Mouse (Mus musculus) forebrain, embryonic 15.5 days (tissue): ENCODE measurements around the gene Ubn2. TPM values are rescaled to one million over a fixed set of nuclear protein-coding genes. Genes with fewer than 3 reads are reported as not detected.
"Not testable (repeated sequence)": the region's sequence is repeated elsewhere in the genome, so short reads cannot be mapped to it uniquely, and the experiment has no call there.

Source experiments
- ATAC-seq: fragments of 200-750 bp; cut with Nextera tagmentation; replicated peaks from 2 replicates; pipeline ENCODE4 v1.8.0; 2017; ENCODE audit warnings: mild to moderate bottlenecking, moderate TSS enrichment, moderate library complexity
- H3K27ac ChIP-seq: fragments of 300-500 bp; sonication (generic); replicated peaks from 2 replicates; pipeline ENCODE4 v1.5.1; 2015; ENCODE audit warnings: mild to moderate bottlenecking, inconsistent platforms
- H3K27me3 ChIP-seq: fragments of 300-500 bp; sonication (generic); 2 replicates; pipeline ENCODE4 v1.6.1; 2015; ENCODE audit warnings: inconsistent platforms
- H3K36me3 ChIP-seq: fragments of 300-500 bp; sonication (generic); 2 replicates; pipeline ENCODE4 v1.6.1; 2015; ENCODE audit warnings: mild to moderate bottlenecking, inconsistent platforms
- H3K4me1 ChIP-seq: fragments of 300-500 bp; sonication (generic); 2 replicates; pipeline ENCODE4 v1.6.1; 2015; ENCODE audit warnings: inconsistent platforms
- H3K4me2 ChIP-seq: fragments of 300-500 bp; sonication (generic); replicated peaks from 2 replicates; pipeline ENCODE4 v1.6.1; 2015; ENCODE audit warnings: mild to moderate bottlenecking, inconsistent platforms
- H3K4me3 ChIP-seq: fragments of 300-500 bp; sonication (generic); 2 replicates; pipeline ENCODE4 v1.5.1; 2015; ENCODE audit warnings: mild to moderate bottlenecking, inconsistent platforms
- H3K9ac ChIP-seq: fragments of 300-500 bp; sonication (generic); replicated peaks from 2 replicates; pipeline ENCODE4 v1.6.1; 2015; ENCODE audit warnings: mild to moderate bottlenecking, inconsistent platforms
- H3K9me3 ChIP-seq: fragments of 300-500 bp; sonication (generic); 2 replicates; pipeline ENCODE4 v1.6.1; 2016; ENCODE audit warnings: inconsistent platforms
- WGBS: fragments of 180-500 bp; shearing (Covaris S2); methylation state at CpG from one replicate; pipeline ENCODE4 v1.1.7; 2015; ENCODE audit warnings: mixed read lengths; 5-methylcytosine and 5-hydroxymethylcytosine counted together
- polyA plus RNA-seq: library from polyadenylated mRNA; unstranded; fragments of >200 nt; fragmentation: Nextera tagmentation; extraction: Ambion mirVana; gene quantifications from 2 replicates; pipeline ENCODE4 v1.2.1, GENCODE M21; 2015

The Ubn2 gene
- polyA plus RNA-seq, 1 experiment from 2014 or later: 19.1 TPM

- WGBS: 93% methylated on average over 5 of the region's 5 CpGs
- H3K4me2 ChIP-seq, H3K9me3 ChIP-seq, H3K27me3 ChIP-seq, H3K27ac ChIP-seq, H3K4me1 ChIP-seq, ATAC-seq, H3K9ac ChIP-seq, H3K4me3 ChIP-seq: not testable (repeated sequence)
- H3K36me3 ChIP-seq: peaks cover 15% of the 10 kb centered on the region
Observed at GRCm38 (mm10) chr6:38544141-38544540, 110.4 kb downstream of the Ubn2 start.

GRCm38 (mm10) chr6:38547005-38547404 lies 113.3 kb downstream of the Ubn2 start:
- H3K36me3 ChIP-seq, H3K27ac ChIP-seq, H3K4me3 ChIP-seq, H3K9ac ChIP-seq, H3K27me3 ChIP-seq, H3K4me2 ChIP-seq, H3K9me3 ChIP-seq, H3K4me1 ChIP-seq, ATAC-seq: not testable (repeated sequence)
- WGBS: 91% methylated on average over 2 of the region's 2 CpGs

GRCm38 (mm10) chr6:38547707-38548106 lies 114.0 kb downstream of the Ubn2 start:
- no peak for ATAC-seq
- no peak overlapping the region for H3K4me3 ChIP-seq
- WGBS: 84% methylated on average over 1 of the region's 1 CpGs
- peaks cover 6% of the 10 kb centered on the region for H3K4me1 ChIP-seq
- H3K4me2 ChIP-seq: no peak overlapping the region
- no peaks in the 10 kb centered on the region for H3K9me3 ChIP-seq
- H3K9ac ChIP-seq: no peak overlapping the region
- H3K36me3 ChIP-seq: no peaks in the 10 kb centered on the region
- H3K27ac ChIP-seq: no peak overlapping the region
- no peaks in the 10 kb centered on the region for H3K27me3 ChIP-seq

GRCm38 (mm10) chr6:38548595-38548994 lies 114.8 kb downstream of the Ubn2 start:
- H3K4me3 ChIP-seq, H3K36me3 ChIP-seq, H3K9ac ChIP-seq, ATAC-seq, H3K9me3 ChIP-seq, H3K27ac ChIP-seq, H3K27me3 ChIP-seq, H3K4me1 ChIP-seq, H3K4me2 ChIP-seq: not testable (repeated sequence)
- 94% methylated on average over 7 of the region's 7 CpGs for WGBS

GRCm38 (mm10) chr6:38549840-38550239 lies 116.1 kb downstream of the Ubn2 start:
- H3K27ac ChIP-seq: peak overlapping the region; percentile 99; the same call in 1 of the 2 replicates
- H3K4me3 ChIP-seq: not testable (repeated sequence)

GRCm38 (mm10) chr6:38550250-38551061 lies 116.7 kb downstream of the Ubn2 start:
- Histone ChIP-seq H3K4me2 (peak overlapping the region; percentile 82), H3K27me3 (no peaks in the 10 kb centered on the region), H3K4me1 (peaks cover 19% of the 10 kb centered on the region), H3K9me3 (no peaks in the 10 kb centered on the region), H3K9ac (peak overlapping the region; percentile 67), H3K36me3 (no peaks in the 10 kb centered on the region), H3K27ac (peak overlapping the region; percentile 99), H3K4me3 (peak overlapping the region; percentile 68)
- WGBS: 6% methylated on average over 28 of the region's 28 CpGs
- peak; percentile 21 for ATAC-seq

More at GRCm38 (mm10) chr6:38549840-38550239, 116.1 kb downstream of the Ubn2 start:
- Histone ChIP-seq H3K4me1 (peaks cover 17% of the 10 kb centered on the region), H3K4me2 (peak overlapping the region; percentile 82; the same call in 1 of the 2 replicates)
- H3K9me3 ChIP-seq, H3K9ac ChIP-seq, ATAC-seq, H3K27me3 ChIP-seq, H3K36me3 ChIP-seq: not testable (repeated sequence)
- 79% methylated on average over 6 of the region's 6 CpGs for WGBS

- Histone ChIP-seq H3K36me3 (no peaks in the 10 kb centered on the region), H3K4me3 (peak within 1 kb of the TSS; percentile 68), H3K27me3 (no peaks in the 10 kb centered on the region), H3K9ac (peak within 1 kb of the TSS; percentile 76), H3K9me3 (no peaks in the 10 kb centered on the region), H3K4me1 (peaks cover 24% of the 10 kb centered on the region), H3K4me2 (peak within 1 kb of the TSS; percentile 82), H3K27ac (peak within 1 kb of the TSS; percentile 99)
- WGBS: under 1% methylated on average over 94 of the region's 98 CpGs
- peak; percentile 89 for ATAC-seq
Observed at GRCm38 (mm10) chr6:38551062-38551988, 117.6 kb downstream of the Ubn2 start, which contains the start of gene Luc7l2. Luc7l2 (plus strand) TSS chr6:38551334.

- Histone ChIP-seq H3K36me3 (no peaks in the 10 kb centered on the region), H3K9me3 (no peaks in the 10 kb centered on the region), H3K4me2 (peak overlapping the region; percentile 57), H3K4me3 (peak overlapping the region; percentile 68), H3K4me1 (peaks cover 24% of the 10 kb centered on the region), H3K27me3 (no peaks in the 10 kb centered on the region), H3K27ac (peak overlapping the region; percentile 99), H3K9ac (peak overlapping the region; percentile 76)
- peak; percentile 96 for ATAC-seq
- under 1% methylated on average over 30 of the region's 32 CpGs for WGBS
Observed at GRCm38 (mm10) chr6:38551989-38552635, 118.4 kb downstream of the Ubn2 start.

GRCm38 (mm10) chr6:38552636-38553000 lies 118.9 kb downstream of the Ubn2 start:
- H3K27ac ChIP-seq: no peak overlapping the region
- H3K4me3 ChIP-seq: peak overlapping the region; percentile 68
- no peak for ATAC-seq
- WGBS: 24% methylated on average over 5 of the region's 5 CpGs
- H3K27me3 ChIP-seq: no peaks in the 10 kb centered on the region
- H3K9me3 ChIP-seq: no peaks in the 10 kb centered on the region
- H3K36me3 ChIP-seq: no peaks in the 10 kb centered on the region
- peaks cover 24% of the 10 kb centered on the region for H3K4me1 ChIP-seq
- H3K9ac ChIP-seq: peak overlapping the region; percentile 76
- peak overlapping the region; percentile 57 for H3K4me2 ChIP-seq
